ENCODE assay signal across 18 mouse cellular contexts in genomic region chr4:41903310-41903709, GRCm38 (mm10). TPM values are rescaled to one million over a fixed set of nuclear protein-coding genes. Genes with fewer than 3 reads are reported as not detected.
DNase-seq lines count a peak whose midpoint lies in the region; ATAC-seq and TF ChIP-seq lines count a peak whose summit lies in the region.
"Not testable (repeated sequence)": the region's sequence is repeated elsewhere in the genome, so short reads cannot be mapped to it uniquely, and the experiment has no call there.
"Had no signal": no experiment of that assay in that cellular context is flagged by ENCODE, and none has a peak within 500 bp of the region (broad histone marks: within the 10 kb centered on the region; RNA-seq: fewer than 3 reads in every experiment).

Gene Gm21541, plus strand, starts transcription at chr4:41903610.

- not testable (repeated sequence) for H3K4me3 ChIP-seq in embryonic facial prominence, embryonic 12.5 days; intestine, embryonic 14.5 days (ENCODE audit: low read depth, low read length); intestine, postnatal 0 days (ENCODE audit: low read depth, low read length); kidney, postnatal 0 days (replicated peaks; ENCODE audit: low read depth, low read length); lung, embryonic 15.5 days; stomach, embryonic 14.5 days (ENCODE audit: low read depth, low read length); stomach, postnatal 0 days (ENCODE audit: low read depth, low read length)

- ATAC-seq in embryonic facial prominence, embryonic 12.5 days (ENCODE audit: insufficient number of reproducible peaks, insufficient read depth, low FRiP score, low TSS enrichment); intestine, embryonic 14.5 days (replicated peaks; ENCODE audit: low FRiP score, low TSS enrichment, low read depth); intestine, postnatal 0 days; kidney, postnatal 0 days (replicated peaks; ENCODE audit: low FRiP score, low read depth); lung, embryonic 15.5 days (ENCODE audit: borderline replicate concordance, extremely low read depth, low FRiP score, low TSS enrichment); stomach, embryonic 14.5 days (ENCODE audit: insufficient number of reproducible peaks, insufficient read depth, low FRiP score, low read depth); stomach, postnatal 0 days (ENCODE audit: low FRiP score, low TSS enrichment): not testable (repeated sequence)

- not testable (repeated sequence) for H3K27me3 ChIP-seq in embryonic facial prominence, embryonic 12.5 days; intestine, embryonic 14.5 days (replicated peaks; ENCODE audit: control insufficient read depth, insufficient read depth, low read length); intestine, postnatal 0 days (replicated peaks; ENCODE audit: control insufficient read depth, insufficient read depth, low read length); kidney, postnatal 0 days (ENCODE audit: insufficient read depth, low read length); lung, embryonic 15.5 days; stomach, embryonic 14.5 days (ENCODE audit: control insufficient read depth, insufficient read depth, low read length); stomach, postnatal 0 days (ENCODE audit: control insufficient read depth, insufficient read depth, low read length)

- not testable (repeated sequence) for DNase-seq in gonadal fat pad, adult 2 months (ENCODE audit: low read depth); intestine, embryonic 14.5 days (ENCODE audit: low spot score); kidney, postnatal 0 days (ENCODE audit: low spot score); stomach, postnatal 0 days (ENCODE audit: low spot score)

- no CpG with 5 or more reads among the region's 5 CpGs for WGBS in embryonic facial prominence, embryonic 12.5 days
- no CpG with 5 or more reads among the region's 5 CpGs for WGBS in intestine, embryonic 14.5 days
- no CpG with 5 or more reads among the region's 5 CpGs for WGBS in intestine, postnatal 0 days
- WGBS in kidney, postnatal 0 days: no CpG with 5 or more reads among the region's 5 CpGs
- WGBS in lung, embryonic 15.5 days: no CpG with 5 or more reads among the region's 5 CpGs
- no CpG with 5 or more reads among the region's 5 CpGs for WGBS in stomach, embryonic 14.5 days
- no CpG with 5 or more reads among the region's 5 CpGs for WGBS in stomach, postnatal 0 days

- H3K9ac ChIP-seq in embryonic facial prominence, embryonic 12.5 days; intestine, embryonic 14.5 days (ENCODE audit: low read length); intestine, postnatal 0 days (ENCODE audit: low read depth, low read length); kidney, postnatal 0 days (ENCODE audit: low read depth, low read length); lung, embryonic 15.5 days; stomach, embryonic 14.5 days (replicated peaks; ENCODE audit: low read depth, low read length); stomach, postnatal 0 days (ENCODE audit: low read length): not testable (repeated sequence)

- H3K4me2 ChIP-seq in embryonic facial prominence, embryonic 12.5 days (replicated peaks); intestine, embryonic 14.5 days (ENCODE audit: low read length); intestine, postnatal 0 days (replicated peaks; ENCODE audit: low read depth); kidney, postnatal 0 days (ENCODE audit: low read length); lung, embryonic 15.5 days; stomach, embryonic 14.5 days (replicated peaks; ENCODE audit: low read depth, low read length); stomach, postnatal 0 days (replicated peaks; ENCODE audit: low read depth): not testable (repeated sequence)

- H3K9me3 ChIP-seq in embryonic facial prominence, embryonic 12.5 days; intestine, embryonic 14.5 days (ENCODE audit: control insufficient read depth, low read length); intestine, postnatal 0 days (ENCODE audit: control insufficient read depth); kidney, postnatal 0 days (replicated peaks; ENCODE audit: low read length); lung, embryonic 15.5 days; stomach, embryonic 14.5 days (ENCODE audit: control insufficient read depth, low read depth, low read length); stomach, postnatal 0 days (ENCODE audit: control insufficient read depth, low read length): not testable (repeated sequence)

- TF ChIP-seq EP300 in stomach, postnatal 0 days (optimal IDR thresholded peaks at IDR 0.05): not testable (repeated sequence)

- H3K4me1 ChIP-seq in embryonic facial prominence, embryonic 12.5 days; intestine, embryonic 14.5 days (replicated peaks; ENCODE audit: control insufficient read depth, insufficient read depth, low read length); intestine, postnatal 0 days (replicated peaks; ENCODE audit: control insufficient read depth, insufficient read depth, low read length); kidney, postnatal 0 days (replicated peaks; ENCODE audit: insufficient read depth, low read length); lung, embryonic 15.5 days; stomach, embryonic 14.5 days (ENCODE audit: control insufficient read depth, insufficient read depth, low read length); stomach, postnatal 0 days (replicated peaks; ENCODE audit: control insufficient read depth, insufficient read depth): not testable (repeated sequence)

- not testable (repeated sequence) for H3K27ac ChIP-seq in embryonic facial prominence, embryonic 12.5 days; intestine, embryonic 14.5 days (ENCODE audit: low read depth); intestine, postnatal 0 days (ENCODE audit: low read depth, low read length); kidney, postnatal 0 days; lung, embryonic 15.5 days; stomach, embryonic 14.5 days (ENCODE audit: low read length); stomach, postnatal 0 days (replicated peaks)

- TF ChIP-seq CTCF in intestine, postnatal 0 days (IDR thresholded peaks at IDR 0.05; ENCODE audit: low read depth); kidney, postnatal 0 days (IDR thresholded peaks at IDR 0.05; ENCODE audit: low read depth); stomach, postnatal 0 days (IDR thresholded peaks at IDR 0.05; ENCODE audit: low read depth): not testable (repeated sequence)

- not testable (repeated sequence) for H3K36me3 ChIP-seq in embryonic facial prominence, embryonic 12.5 days; intestine, embryonic 14.5 days (ENCODE audit: control insufficient read depth, insufficient read depth, low read length); intestine, postnatal 0 days (ENCODE audit: control insufficient read depth, insufficient read depth); kidney, postnatal 0 days (ENCODE audit: insufficient read depth, low read length); lung, embryonic 15.5 days; stomach, embryonic 14.5 days (ENCODE audit: control insufficient read depth, insufficient read depth, low read length); stomach, postnatal 0 days (ENCODE audit: control insufficient read depth, insufficient read depth, low read length)

RNA-seq across cellular contexts. Expression of gene Gm21541, which starts in this region (rescaled TPM):
- 11.7 TPM in 1 of 2 replicates, not detected in the other for polyA plus RNA-seq in embryonic facial prominence, embryonic 12.5 days (2016; fragmentation: Nextera tagmentation; extraction: Ambion mirVana)
- polyA plus RNA-seq in gonadal fat pad, adult 2 months (2012; rRNA removed): 15.9 and 18.7 TPM in 2 replicates
- 20.5 TPM in 1 of 2 replicates, not detected in the other for polyA plus RNA-seq in intestine, embryonic 14.5 days (2014; fragmentation: Nextera tagmentation; extraction: Ambion mirVana)
- 33.6 and 33.7 TPM in 2 replicates for polyA plus RNA-seq in intestine, postnatal 0 days (2015; fragmentation: Nextera tagmentation; extraction: Ambion mirVana)
- polyA plus RNA-seq in kidney, postnatal 0 days (2015; fragmentation: Nextera tagmentation; extraction: Ambion mirVana): 8.4 and 14.8 TPM in 2 replicates
- 26.8 and 44.4 TPM in 2 replicates for polyA plus RNA-seq in lung, embryonic 15.5 days (2015; fragmentation: Nextera tagmentation; extraction: Ambion mirVana)
- polyA plus RNA-seq in stomach, embryonic 14.5 days (2014; fragmentation: Nextera tagmentation; extraction: Ambion mirVana): 29.6 and 32.8 TPM in 2 replicates
- polyA plus RNA-seq in stomach, postnatal 0 days (2015; fragmentation: Nextera tagmentation; extraction: Ambion mirVana): 11.1 and 17.8 TPM in 2 replicates
- polyA plus RNA-seq: activated CD4-positive, CD25-positive, alpha-beta regulatory T cell, adult 4 months; brain, embryonic 14.5 days; cortical plate, adult 2 months; embryonic facial prominence, embryonic 10.5 days; erythroblast, embryonic 14.5 days; forebrain, embryonic 15.5 days; heart, embryonic 10.5 days; heart, embryonic 13.5 days; hindbrain, embryonic 13.5 days; hindbrain, embryonic 16.5 days had no signal
